Mouse (Mus musculus): Measurements from ENCODE around the gene Zfr2.
A peak's percentile ranks its signal among the peaks of the same experiment; 100 is the strongest.

Gene Zfr2

DNA sequence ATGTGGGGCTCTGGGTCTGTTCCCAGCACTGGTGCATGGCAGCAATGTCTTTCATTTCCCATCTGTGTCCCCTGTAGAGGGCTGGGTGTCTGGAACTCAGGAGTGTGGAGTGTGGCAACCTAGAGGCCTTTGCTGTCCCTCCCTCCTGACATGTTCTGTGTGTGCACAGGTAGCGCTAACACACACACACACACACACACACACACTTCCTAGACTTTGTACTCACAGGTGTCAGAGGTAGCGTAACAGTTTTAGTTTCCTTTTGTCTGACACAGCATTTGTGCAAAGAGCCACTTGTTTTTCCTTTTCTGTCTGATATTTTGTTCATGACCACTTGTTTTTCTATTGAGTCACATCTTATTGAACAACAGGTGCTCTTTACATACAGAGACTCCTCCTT lies 14.8 kb downstream of the Zfr2 start:
- DNase-seq (ENCODE audit: low spot score in 2 of 2), result no peak

DNA sequence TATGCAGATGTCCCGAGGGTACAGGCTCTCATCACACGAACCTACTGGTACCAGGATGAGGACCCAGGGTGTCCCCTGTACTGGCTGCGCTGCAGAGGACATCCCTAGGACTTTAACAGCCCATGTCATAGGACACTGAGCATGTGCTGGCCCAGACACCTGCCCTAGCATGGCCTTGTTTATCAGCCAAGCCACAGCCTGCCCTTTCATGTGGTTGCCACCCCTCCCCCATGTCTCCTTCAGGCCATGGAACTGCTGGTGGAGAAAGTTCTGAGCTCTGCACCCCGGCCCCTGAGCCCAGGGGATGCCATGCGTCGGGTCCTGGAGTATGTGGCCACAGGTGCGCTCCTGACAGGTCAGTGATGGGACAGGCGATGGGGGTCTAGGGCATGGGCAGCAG lies 16.5 kb downstream of the Zfr2 start:
- DNase-seq (ENCODE audit: low spot score in 2 of 2), result no peak

DNA sequence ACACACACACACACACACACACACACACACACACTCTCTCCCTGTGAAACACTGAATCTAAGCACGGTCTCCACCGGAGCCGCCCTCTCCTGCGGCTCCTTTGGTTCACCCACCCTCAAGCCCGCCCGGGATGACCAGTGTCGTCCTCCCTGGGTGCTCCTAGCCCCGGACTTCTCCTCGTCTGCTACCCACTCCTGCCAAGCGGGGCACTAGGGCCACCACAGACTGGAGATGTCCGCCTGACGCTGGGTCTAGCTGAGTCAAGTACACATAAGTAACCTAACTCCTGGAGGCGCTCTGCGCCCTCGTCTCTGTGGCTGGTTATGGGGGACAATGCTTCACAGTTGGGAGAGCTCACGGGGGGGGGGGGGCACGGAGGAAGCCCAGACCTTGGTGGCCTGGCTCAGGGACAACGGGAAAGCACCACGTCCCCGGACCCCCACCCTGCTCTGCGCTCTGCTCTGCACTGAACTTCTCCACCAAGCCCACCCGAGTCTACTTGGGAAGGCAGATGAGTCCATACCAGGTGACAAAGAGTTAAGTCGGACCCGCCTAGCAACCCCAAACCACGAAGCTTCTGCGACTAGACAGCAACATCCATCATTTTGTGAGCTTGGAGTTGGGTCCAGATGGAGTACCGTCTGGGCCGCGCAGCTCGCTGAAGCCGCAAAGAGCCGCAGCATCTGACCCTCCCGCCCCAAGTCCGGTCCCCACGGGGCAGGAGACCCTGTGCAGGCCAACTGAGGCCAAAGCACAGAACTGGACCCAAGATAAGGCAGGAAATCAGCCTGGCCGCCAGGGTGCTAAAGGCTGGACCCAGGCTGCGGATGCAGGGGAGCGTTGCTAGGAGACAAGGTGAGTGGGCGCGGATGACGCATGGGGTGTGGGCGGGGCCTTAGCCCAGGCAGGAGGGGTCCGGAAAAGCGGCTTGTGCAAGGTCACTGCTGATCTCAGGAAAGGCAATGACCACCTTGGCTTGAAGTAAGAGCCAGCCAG lies 19.8 kb downstream of the Zfr2 start, which contains the start of gene Matk:
Matk (plus strand) TSS at position 512 of the 996 bp plus-strand sequence.
- no peak for DNase-seq (ENCODE audit: low spot score in 2 of 2)

DNA sequence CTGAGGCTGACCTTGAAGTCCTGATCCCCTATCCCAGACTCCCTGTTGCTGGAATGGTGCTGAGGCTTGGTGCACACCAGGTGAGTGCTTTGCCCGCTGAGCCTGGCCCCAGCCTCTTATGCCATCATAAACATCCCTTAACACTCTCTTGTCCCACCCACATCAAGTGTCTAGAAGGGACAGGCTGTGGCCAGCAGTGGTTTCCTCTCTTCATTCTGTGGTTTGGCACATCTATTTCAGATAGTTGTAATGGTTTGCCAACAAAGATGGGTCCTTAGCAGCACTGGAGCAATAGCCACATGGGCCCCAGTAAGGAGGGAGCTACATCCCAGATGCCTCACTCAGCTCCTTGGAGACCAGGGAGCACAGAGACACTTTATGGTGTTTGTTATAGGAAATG lies 21.9 kb downstream of the Zfr2 start:
- DNase-seq (ENCODE audit: low spot score in 2 of 2), result no peak

DNA sequence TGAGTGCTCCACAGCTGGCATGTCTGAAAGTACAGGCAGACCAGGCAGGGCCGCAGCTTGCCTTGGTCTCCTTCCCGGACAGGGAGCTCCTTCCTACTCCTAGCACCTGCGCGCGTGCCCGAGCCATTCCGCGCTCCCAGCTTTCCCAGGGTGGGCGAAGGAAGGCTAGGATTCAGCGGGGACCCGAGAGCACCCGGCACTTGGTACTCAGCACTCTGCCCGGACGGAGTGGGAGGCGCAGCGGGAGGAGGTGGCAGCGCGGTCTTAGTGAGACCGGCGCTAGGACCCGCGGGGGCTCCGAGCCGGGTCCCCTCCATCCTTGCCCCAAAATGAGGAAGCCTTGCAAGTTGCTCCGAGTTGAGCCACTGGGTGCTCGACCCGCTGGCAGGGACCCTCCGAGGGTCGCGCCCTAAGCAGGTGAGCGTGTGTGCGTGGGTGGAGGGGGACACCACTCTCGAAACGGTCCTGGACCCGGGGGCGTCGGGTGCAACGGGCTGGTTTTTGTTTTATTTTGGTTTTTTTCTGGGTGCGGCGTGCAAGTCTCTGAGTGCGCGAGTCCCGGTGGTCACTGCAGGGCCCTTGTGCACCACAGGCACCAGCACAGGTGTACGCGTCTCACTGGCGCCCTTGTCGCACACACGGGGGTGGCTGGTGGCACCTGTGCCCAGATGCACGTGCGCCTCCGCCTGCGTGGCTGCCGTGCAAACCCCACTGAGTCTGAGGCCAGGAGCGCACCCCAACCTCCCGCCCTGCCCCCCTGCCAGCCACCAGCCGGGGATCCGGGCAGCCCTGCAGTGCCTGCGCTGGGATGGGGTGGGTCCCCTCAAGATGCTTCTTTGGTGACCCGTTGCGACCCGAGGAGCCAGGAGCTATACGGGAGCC lies 24.4 kb downstream of the Zfr2 start:
- DNase-seq (ENCODE audit: low spot score in 2 of 2), result no peak

DNA sequence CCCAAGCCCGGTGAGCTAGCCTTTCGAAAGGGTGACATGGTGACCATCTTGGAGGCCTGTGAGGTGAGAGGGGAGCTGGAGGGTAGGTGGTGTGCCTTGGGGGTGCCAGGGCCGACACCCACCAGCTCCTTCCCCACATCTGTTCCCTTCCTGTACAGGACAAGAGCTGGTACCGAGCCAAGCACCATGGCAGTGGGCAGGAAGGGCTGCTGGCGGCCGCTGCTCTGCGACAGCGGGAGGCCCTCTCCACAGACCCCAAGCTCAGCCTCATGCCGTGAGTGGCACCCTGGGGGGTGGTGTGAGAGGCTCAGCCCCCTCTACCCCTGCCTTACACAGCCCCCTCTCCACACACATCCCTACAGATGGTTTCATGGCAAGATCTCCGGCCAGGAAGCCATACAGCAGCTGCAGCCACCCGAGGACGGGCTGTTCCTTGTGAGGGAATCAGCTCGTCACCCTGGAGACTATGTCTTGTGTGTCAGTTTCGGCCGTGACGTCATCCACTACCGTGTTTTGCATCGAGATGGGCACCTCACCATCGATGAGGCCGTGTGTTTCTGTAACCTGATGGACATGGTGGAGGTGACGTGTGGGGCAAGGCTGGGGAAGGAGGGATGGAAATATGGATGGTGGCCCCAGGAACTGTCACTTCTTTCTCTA lies 26.4 kb downstream of the Zfr2 start:
- no peak for DNase-seq (ENCODE audit: low spot score in 2 of 2)

GRCm38 (mm10) chr10:81261025-81261424 lies 28.1 kb downstream of the Zfr2 start:
- no peak for DNase-seq (ENCODE audit: low spot score in 2 of 2)

GRCm38 (mm10) chr10:81265540-81265939 lies 32.6 kb downstream of the Zfr2 start:
- DNase-seq (ENCODE audit: low spot score in 2 of 2), result no peak

- peak; percentile 94 to 95 for DNase-seq (ENCODE audit: low spot score in 2 of 2)
Measured at GRCm38 (mm10) chr10:81266211-81267105, 33.5 kb downstream of the Zfr2 start, which contains the start of the genes Mrpl54 and Apba3. TSS of gene Mrpl54 (minus strand) at chr10:81266934. TSS of gene Apba3 (plus strand) at chr10:81266960.

DNA sequence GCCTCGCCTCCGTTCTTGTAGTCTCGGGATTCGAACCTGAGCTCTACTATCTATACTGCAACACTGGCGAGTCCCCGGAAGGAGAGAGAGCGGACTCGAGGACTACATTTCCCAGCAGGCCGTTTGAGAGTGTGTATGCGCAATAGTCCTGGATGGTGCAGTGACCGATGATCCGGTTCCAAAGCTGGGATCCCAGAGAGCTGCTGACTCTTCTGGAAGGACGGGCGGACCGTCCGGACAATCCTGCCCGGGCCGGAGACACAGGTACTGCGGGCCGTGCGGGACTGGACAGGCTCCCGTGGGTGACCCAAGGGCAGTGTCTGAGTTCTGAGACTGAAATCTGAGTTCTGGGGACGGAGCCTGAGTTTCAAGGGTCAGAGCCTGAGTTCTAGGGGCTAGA lies 35.1 kb downstream of the Zfr2 start:
- DNase-seq (ENCODE audit: low spot score in 2 of 2), result peak; percentile 67 to 83

GRCm38 (mm10) chr10:81268643-81269412 lies 35.9 kb downstream of the Zfr2 start:
- DNase-seq (ENCODE audit: low spot score in 2 of 2), result no peak

- DNase-seq (ENCODE audit: low spot score in 2 of 2), result no peak
Measured at GRCm38 (mm10) chr10:81272356-81272755, 39.4 kb downstream of the Zfr2 start.

- no peak for DNase-seq (ENCODE audit: low spot score in 2 of 2)
Measured at GRCm38 (mm10) chr10:81273842-81274241, 40.9 kb downstream of the Zfr2 start.

DNA sequence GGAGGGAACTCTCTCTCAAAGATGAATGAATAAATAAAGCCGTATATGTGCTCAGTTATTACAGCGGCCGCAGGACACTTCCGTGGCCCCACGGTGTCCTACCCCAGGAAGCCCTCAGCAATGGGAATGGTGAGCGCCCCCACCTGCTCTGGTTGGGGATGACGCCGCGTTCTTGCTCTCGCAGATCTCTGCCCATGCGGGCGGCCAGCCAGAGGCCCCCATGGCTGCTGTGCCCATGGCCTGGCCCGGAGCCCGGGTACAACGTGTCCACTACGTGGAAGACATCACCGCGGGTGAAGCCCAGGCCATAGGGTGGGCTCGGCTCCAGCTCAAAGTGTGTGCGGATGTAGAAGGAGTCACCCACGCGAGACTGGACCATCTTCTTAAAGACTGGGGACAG lies 44.7 kb downstream of the Zfr2 start:
- DNase-seq (ENCODE audit: low spot score in 2 of 2), result no peak

GRCm38 (mm10) chr10:81279496-81279895 lies 46.5 kb downstream of the Zfr2 start:
- DNase-seq (ENCODE audit: low spot score in 2 of 2), result no peak

DNA sequence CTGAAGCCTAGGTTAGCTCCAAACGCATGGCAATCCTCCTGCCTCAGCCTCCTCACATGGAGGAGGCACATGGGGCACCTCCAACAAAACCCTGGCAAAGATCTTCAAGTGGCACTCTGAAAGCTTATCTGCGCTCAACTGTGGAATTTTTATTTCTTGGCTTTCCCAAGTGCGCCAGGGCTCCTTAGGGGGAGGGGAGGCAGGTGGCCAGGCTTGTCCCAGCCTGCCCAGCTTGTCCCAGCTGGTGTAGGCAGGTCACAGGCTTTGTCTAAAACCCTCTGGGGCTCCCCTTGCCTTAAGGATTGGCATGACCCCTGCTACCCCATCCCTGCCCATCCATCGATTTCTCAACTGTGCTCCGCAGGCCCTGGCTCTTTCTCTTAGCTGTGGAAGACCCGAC lies 51.2 kb downstream of the Zfr2 start:
- DNase-seq (ENCODE audit: low spot score in 2 of 2), result peak; percentile 39 to 52

DNA sequence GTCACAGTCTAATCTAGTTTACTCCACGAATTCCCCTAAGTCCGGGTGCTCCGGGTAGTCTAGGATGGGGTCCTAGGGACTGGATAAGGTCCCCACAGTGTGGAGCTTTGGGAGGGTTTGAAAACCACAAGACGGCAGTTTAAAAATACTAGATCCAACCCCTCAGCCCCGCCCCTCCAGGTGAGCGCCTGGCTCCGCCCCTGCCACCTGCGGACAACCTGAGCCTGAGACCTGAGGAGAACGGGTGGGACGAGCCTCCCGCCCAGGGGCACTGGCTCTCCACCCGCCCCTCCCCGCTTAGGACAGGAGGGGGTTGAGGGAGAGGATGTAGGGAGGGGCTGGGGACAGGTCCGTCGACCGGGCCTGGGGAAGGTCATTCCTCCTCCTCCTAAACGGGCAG lies 51.8 kb downstream of the Zfr2 start:
- DNase-seq (ENCODE audit: low spot score in 2 of 2), result peak; percentile 37 to 54

GRCm38 (mm10) chr10:81285694-81286450 lies 52.9 kb downstream of the Zfr2 start:
- peak; percentile 87 to 97 for DNase-seq (ENCODE audit: low spot score in 2 of 2)

DNA sequence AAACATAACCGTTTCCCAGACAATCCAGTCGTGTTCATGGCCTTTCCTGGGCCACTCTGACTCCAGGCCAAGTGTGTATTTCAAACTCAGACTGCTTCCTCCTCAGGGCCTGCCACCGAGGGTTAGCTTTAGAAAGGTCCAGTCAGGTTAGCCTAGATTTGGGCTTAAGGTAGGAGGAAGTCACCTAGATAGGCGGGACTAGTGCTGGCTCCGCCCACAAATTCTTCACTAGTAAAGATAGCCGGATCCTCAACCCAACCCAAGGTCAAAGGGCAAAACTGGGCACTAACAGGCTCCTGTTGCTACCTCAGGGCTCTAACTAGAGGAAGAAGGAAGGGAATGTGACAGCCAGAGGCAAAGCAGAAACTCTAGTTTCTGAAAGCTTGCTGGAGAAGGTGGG lies 53.6 kb downstream of the Zfr2 start:
- DNase-seq (ENCODE audit: low spot score in 2 of 2), result peak in 1 of 2 experiments; percentile 34

All from urinary bladder, adult 18-20 months (tissue).